Mouse (Mus musculus) natural killer cell, adult 2 months (primary cell): ENCODE data around the gene Trim30b.
"Not testable (repeated sequence)": the region's sequence is repeated elsewhere in the genome, so short reads cannot be mapped to it uniquely, and the experiment has no call there.

ENCODE experiments used
- DNase-seq, 2 experiments: peaks; one replicate each; pipeline ENCODE4 v3.0.0; 2022; ENCODE audit warnings: low spot score in 2 of 2

Trim30b gene

DNA sequence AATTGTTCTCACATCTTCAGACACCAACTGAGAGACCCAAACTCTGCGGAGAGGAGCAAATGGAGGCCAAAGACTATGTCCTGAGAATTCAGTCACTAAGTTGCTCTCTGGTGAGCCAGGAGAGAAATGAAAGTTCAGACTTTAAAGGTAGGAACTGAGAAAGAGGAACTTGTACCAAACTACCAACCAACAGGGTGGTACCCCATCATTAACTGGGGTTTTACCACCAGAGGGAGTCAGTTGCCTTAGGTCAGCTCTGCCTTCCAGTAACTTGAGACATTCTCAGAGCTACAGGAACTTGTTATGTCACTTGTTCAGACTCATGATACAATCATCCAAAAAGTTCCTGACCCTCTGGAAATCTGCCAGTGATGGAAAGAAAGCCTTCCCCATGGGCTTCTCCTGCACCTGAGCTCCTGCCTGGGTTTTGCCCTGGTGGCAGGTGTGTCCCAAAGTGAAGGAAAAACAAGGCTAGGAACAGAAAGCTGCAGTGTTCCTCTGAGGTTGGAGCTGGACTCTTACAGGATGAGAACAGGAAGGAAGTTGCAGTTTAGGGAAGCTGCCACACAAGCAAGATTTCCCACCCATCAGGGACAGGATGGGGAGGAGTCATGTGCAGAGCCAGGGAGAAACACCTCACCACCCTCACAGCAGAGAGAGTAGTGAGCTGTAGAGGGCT is at the start of gene Trim30b:
Trim30b (minus strand) TSS at position 149 of the 679 bp plus-strand sequence.
- peak; percentile 19 to 53 for DNase-seq

DNA sequence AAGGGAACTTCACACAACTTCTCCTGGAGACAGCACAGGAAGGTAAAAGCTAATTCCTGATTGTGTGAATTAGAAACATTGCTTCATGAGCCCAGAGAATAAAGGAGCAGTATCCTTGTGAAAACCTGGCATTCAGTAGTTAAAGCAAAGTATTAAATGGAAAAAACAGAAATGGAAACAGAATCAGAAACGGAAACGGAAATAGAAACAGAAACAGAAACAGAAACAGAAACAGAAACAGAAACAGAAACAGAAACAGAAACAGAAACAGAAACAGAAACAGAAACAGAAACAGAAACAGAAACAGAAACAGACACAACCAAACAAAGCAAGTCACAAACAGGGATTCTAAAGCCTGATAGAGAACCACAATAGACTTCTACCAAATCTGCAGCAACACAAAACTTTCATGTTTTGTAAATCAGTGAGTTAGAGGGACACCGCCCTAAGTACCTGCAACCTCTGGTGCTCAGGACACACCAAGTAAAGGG is 34.8 kb upstream of the Trim30b start:
- no peak for DNase-seq

DNA sequence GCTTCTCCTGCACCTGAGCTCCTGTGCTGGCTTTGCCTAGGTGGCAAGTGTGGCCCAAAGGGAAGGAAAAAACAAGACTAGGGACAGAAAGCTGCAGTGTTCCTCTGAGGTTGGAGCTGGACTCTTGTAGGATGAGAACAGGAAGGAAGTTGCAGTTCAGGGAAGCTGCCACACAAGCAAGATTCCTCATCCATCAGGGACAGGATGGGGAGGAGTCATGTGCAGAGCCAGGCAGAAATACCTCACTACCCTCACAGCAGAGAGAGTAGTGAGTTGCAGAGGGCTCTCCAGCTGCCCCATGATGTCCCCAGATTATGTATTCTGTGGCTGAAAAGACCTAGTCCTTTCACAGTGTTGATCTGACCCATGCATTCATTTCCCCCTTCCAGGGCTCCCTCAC is 31.5 kb upstream of the Trim30b start:
- DNase-seq: no peak

DNA sequence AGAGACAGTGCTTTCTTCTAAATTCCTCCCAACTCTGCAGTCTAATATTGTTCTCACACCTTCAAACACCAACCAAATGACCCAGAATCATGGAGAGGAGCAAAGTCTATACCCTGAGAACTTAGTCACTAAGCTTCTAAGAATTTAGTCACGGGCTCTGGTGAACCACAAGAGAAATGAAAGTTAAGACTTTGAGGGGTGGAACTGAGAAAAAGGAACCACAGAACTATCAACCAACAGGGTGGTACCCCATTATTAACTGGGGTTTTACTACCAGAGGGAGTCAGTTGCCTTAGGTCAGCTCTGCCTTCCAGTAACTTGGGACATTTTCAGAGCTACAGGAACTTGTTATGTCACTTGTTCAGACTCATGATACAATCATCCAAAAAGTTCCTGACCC is 31.0 kb upstream of the Trim30b start, which contains the start of gene Trim30c:
Trim30c (minus strand) TSS at position 140 of the 400 bp plus-strand sequence.
- DNase-seq: peak in 1 of 2 experiments; percentile 5

DNA sequence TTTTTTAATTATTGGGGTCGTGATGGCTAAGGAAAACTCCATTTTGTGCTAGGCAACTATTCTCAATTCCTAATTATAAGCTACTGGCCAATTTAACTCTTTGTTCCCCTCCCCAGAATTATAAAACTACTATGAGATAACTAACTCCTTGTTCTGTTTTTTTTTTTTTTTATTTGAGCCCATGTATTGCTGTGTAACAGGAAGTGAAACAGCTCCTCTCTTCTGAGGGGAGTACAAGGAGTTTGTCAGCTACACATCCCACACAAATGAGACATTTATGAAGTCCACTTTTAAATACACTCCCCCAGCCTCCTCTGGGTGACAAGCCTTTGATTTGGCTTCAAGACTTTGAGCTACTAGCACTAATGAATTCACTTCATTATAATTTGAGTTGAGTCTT is 28.8 kb upstream of the Trim30b start:
- DNase-seq: no peak

DNA sequence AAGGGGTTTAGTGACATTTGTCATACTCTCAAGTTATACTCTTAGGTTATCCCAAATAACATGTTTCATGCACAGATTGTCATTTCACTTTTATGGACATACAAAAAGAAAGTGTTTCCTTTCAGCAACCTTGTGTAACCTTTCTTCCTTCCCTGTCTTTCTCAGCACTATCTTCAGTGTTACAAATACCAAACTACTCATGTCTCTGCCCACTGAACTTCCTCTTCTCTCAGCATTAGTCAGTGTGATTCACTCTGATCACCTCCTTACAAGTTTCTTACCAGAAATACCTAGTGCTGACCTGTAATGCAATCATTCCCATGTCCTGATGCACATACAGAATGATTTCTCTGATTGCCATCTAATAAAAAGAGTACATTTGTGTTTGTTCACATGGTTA is 3.3 kb downstream of the Trim30b start:
- no peak for DNase-seq

DNA sequence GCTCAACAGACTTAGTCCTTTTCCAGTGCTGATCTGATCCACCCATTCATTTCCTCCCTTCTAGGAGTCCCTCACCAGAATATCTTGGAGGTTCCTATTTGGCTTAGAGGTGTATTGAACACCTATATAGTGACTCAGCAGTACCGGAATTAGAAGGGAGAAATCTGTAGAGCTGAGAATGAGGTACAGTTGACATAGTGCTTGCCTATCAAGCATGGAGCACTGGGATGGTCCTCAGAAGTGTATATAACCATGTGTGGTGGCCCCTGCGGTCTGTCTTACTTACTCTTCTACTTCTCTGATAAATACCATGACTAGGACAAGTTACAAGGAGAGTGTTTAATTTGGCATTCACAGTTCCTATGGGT is 16.1 kb downstream of the Trim30b start:
- no peak for DNase-seq

DNA sequence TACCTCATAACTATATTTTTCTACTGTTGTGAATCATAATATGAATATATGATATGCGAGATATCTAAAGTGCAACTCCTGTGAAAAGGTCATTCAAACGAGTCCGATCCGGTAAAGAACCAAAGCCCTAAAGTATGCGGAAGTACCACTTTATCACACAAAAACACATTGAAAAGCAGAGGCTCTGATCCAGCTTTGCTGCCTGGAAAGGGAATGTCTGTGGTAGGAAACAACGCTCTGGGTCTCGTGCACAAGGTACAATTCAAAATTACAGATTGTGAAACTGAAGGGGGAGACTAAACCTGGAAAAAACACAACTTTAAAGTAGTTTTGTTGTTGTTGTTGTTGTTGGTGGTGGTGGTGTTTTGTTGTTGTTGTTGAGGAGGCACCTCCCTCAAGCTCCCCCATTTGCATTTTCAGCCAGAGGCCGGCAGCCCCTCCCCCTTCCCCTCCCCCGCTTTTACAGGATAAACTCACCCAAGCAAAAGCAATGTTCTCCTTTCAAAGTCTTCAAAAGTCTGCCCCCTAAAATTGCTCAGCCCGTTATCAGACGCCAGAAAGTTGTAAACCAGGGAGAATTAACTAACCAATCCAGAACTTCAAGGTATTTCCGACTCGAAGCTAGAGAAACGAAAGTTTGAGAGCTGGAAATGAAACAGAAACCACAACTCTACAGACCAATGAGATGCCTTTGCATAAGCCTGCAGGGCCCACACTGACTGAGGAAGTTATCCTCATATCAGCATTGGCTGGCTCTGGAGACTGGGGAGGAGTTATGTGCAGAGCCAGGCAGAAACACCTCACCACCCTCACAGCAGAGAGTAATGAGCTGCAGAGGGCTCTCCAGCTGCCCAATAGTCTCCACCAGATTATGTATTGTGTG is 16.7 kb downstream of the Trim30b start, which contains the start of gene Trim12c:
Trim12c (minus strand) TSS at position 646 of the 883 bp plus-strand sequence.
- peak; percentile 82 to 83 for DNase-seq

DNA sequence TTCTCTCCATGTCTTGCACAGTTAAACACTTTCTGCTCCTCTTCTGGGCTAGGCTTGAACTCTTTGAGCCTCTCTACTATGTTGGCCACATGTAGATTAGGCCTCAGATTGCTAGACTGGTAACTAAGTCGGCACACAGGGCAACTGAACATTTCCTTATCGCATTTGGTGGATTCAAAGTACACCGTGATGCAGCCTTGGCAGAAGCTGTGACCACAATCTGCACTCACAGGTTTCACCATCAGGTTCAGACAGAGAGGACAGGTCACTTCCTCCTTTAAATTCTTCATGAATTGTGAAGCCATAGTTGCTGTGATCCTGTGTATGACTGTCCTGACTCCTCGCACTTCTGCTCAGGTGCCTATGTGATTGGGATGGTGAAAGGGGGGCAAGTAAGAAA is 21.6 kb downstream of the Trim30b start:
- DNase-seq: not testable (repeated sequence)

DNA sequence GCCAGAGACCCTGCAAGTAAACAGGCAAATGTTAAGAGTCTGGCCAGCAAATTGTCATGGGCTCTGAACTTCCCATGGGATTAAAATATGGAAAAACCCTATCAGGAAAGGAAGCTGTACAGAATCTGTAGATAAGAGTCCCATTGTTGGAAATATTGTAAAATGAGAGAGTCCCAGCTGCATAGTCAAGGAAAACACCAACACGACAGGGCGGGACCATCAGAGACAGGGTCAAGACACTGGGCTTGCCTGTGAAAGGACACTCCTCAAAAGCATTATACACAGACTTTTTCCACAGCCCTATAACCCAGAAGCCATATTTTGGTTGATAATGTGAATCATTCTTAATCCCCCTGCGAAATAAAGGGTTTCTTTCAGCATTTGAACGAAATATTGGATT is 28.9 kb downstream of the Trim30b start:
- not testable (repeated sequence) for DNase-seq

DNA sequence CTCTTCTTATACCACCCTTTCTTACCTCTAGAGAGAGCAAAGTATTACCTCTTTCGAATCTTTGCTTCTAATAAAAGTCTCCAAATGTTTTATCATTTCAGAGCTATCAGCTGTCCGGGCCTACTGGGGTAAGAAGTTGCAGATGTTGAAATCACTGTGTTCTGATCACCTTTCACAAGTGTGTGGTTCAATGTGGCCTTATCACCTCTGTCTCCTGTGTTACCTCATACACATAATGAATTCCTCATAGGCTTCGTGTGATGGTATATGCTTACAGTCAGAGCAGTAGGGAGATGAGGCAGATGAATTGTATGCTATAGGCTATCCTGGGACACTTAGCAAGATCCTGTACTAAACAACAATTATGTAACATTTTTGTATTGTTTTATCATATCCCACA is 34.1 kb downstream of the Trim30b start:
- DNase-seq: not testable (repeated sequence)

DNA sequence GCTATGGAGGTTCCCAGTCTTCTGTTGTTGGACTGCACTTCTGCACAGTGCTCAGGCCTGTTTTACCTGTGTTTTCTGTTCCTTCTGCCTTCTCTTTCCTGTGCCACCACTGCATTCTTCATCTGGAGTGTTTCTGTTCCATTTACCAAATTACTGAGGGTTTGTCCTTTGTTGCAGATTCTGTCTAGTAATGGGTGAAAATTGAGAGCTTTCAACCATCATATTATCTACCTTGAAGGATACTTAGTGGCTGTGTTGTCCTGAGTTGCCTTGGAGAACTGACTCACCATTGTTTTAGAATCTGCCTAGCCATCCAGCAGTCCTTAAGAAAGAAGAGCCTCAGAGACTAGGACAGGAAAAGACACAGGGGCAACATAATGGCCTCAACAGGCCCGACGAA is 40.5 kb downstream of the Trim30b start, which contains the start of gene Trim34b:
Trim34b (plus strand) TSS at position 301 of the 400 bp plus-strand sequence.
- DNase-seq: not testable (repeated sequence)

DNA sequence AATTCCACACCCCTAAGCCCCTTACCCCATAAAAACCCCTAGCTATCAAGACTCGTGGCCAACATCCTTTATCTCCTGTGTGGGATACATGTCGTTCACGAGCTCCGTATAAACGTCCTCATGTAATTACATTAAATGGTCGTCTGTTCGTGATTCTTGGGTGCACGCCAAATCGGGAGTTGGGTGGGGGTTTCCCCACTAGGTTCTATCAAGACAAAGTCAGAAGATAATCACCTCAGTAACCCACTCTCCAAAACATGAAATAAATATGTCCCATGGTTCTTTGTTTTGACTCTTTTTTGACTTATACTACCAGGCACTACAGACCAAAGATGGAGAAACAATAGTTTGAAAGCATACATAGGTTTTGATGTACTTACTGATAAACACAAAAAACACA is 47.7 kb downstream of the Trim30b start:
- DNase-seq: no peak

DNA sequence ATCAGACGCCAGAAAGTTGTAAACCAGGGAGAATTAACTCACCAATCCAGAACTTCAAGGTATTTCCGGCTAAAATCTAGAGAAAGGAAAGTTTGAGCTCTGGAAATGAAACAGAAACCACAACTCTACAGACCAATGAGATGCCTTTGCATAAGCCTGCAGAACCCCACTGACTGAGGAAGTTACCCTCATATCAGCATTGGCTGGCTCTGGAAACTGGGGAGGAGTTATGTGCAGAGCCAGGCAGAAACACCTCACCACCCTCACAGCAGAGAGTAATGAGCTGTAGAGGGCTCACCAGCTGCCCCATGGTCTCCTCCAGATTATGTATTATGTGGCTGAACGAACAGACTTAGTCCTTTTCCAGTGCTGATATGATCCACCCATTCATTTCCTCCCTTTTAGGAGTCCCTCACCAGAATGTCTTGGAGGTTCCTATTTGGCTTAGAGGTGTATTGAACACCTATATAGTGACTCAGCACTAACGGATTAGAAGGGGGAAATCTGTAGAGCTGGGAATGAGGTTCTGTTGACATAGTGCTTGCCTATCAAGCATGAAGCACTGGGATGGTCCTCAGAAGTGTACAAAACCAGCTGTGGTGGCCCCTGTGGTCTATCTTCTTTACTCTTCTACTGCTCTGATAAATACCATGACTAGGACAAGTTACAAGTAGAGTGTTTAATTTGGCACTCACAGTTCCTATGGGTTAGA is 54.2 kb downstream of the Trim30b start, which contains the start of gene Trim12a:
Trim12a (minus strand) TSS at position 98 of the 712 bp plus-strand sequence.
- not testable (repeated sequence) for DNase-seq

DNA sequence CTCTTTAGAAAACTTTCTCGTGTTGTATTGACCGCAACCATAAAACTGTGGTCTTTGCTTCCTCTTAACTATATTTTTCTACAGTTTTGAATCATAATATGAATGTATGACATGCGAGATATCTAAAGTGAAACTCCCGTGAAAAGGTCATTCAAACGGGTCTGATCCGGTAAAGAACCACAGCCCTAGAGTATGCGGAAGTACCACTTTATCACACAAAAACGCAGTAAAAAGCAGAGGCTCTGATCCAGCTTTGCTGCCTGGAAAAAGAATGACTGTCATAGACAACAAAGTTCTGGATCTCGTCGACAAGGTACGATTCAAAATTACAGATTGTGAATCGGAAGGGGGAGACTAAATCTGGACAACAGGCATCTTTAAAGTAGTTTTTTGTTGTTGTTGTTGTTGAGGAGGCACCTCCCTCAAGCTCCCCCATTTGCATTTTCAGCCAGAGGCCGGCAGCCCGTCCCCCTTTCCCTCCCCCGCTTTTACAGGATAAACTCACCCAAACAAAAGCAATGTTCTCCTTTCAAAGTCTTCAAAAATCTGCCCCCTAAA is 54.8 kb downstream of the Trim30b start:
- DNase-seq: peak; percentile 58 to 59
